Mouse (Mus musculus) cerebellum, adult 11-12 months (tissue): Measurements from ENCODE around the gene Sidt2.
A peak's percentile ranks its signal among the peaks of the same experiment; 100 is the strongest.

Experiments used
- DNase-seq: peaks from one replicate; pipeline ENCODE4 v3.0.0; 2022

Sidt2 gene

GRCm38 (mm10) chr9:45946182-45946871 lies 8.7 kb downstream of the Sidt2 start:
- DNase-seq = peak; percentile 54

- DNase-seq = peak; percentile 79
These were observed 9.3 kb downstream of the Sidt2 start for GRCm38 (mm10) chr9:45945721-45946120.

DNA sequence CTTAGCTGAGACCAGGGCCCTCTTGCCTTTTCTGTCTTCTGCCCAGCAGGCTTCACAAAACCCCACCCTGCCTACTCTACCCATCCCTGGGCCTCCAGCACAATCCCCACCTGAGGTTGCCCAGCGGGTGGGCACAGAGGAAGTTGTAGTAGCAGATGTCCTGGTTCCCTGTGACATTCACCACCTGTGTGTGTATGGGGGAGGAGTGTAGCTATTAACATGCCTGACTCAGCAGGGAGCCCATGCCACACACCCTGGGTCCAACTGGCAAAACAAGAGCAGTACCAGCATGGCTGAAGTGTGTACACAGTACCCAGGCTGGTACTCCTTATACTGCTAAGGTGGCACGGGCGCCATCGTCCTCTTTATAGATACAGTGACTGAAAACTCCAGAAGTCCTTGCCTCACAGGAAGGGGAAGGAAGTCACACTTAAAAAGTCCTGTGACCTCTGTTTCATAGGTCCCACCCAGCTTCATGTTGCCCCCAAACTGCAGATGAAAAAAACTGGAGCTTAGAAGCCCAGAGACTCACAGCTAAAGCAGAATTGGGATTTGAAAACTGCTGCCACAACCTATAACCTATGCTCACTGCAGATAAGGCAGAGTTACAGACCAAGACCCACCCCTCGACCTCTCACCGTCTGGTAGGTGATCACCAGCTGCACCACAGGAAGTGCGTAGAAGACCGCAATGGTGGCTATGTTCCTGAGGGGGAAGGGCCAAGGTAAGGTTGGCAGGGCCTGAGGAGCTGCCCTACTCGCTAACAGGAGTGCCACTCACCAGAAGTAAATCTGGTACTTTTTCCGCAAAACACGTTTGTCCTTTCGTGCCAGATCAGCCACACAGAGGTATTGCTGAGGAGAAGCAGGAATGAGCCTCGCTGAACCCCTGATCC lies 10.3 kb downstream of the Sidt2 start:
- DNase-seq = peak; percentile 79

DNA sequence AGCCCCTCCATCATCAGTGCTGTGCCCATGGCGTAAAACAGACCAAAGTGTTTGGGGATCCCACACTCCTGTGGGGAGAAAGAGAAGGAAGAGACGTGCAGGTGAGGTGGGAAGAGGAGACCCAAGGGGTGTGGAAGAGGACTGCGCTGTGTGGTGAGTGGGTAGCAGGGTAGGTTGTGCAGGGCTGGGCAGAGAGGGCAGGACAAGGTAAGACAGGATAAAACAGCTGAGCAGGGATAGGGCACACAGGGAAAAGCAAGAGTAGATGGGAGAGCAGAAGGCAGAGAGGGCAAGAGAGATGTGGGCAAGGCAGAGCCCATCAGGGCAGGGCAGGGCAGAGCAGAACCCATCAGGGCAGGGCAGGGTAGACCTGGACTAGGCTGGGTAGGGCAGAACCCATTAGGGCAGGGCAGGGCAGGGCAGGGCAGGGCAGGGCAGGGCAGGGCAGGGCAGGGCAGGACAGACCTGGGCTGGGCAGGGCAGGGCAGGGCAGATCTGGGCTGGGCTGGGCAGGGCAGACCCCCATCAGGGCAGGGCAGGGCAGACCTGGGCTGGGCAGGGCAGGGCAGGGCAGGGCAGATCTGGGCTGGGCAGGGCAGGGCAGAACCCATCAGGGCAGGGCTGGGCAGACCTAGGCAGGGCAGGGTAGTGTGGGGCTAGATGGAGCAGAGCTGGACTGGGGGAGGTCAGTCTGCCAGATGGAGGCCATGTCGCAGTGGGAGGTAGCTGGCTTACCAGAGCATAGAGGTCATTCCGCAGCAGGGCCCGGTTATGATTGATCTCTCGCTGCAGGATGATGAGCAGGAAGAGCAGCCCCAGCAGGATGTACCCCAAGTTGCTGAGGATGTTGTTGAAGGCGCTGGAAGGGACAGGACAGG lies 11.2 kb downstream of the Sidt2 start:
- DNase-seq = peak; percentile 79

DNA sequence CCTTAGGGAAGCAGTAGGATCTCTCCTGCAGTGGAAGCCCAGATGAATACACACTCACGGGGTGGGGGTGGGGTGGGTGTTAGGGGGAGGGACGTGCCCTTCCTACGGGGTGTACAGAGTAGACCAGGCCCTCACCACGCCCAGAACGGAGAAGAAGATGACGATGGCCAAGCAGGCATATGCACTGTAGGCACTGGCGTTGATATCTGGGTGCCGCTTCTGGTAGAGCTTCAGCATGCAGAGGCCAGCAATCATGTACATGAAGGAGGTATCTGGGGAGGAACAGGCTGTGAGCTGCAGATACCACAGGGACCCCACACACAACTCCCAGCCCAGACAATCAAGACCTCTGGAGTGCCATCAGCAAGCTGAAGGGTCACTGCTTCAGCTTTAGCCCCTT lies 12.1 kb downstream of the Sidt2 start:
- no peak for DNase-seq

- DNase-seq = no peak
These were observed 12.6 kb downstream of the Sidt2 start for GRCm38 (mm10) chr9:45942464-45942863.

DNA sequence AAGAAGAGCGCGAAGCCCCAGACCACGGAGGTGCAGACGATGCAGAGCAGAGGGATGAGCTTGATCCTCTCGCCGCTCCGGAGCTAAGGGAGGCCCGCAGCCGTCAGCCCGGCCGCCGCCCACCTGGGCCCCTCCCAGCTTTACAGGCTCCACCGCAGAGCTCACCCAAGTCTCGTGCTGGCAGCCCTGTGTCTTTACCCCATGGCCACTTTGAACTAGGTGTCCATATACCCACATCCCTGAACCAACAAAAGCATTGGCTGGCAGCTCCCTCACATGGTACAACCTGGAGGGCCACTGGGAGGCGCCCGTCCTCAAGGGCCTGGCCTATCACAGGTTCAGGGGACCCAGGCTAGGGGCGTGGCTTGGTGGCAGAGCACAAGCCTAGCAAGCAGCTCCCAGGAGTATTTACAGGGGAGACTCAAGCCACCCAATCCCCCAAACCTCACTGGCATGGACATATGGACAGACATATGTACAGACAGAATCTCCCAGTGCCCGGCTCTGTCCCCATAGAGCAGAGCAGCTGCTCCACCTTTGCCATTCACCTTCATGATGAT lies 13.6 kb downstream of the Sidt2 start:
- DNase-seq = peak; percentile 66

GRCm38 (mm10) chr9:45939794-45940193 lies 15.3 kb downstream of the Sidt2 start:
- no peak for DNase-seq

GRCm38 (mm10) chr9:45938952-45939637 lies 16.0 kb downstream of the Sidt2 start:
- DNase-seq = no peak

GRCm38 (mm10) chr9:45938088-45938487 lies 17.0 kb downstream of the Sidt2 start:
- DNase-seq = no peak

DNA sequence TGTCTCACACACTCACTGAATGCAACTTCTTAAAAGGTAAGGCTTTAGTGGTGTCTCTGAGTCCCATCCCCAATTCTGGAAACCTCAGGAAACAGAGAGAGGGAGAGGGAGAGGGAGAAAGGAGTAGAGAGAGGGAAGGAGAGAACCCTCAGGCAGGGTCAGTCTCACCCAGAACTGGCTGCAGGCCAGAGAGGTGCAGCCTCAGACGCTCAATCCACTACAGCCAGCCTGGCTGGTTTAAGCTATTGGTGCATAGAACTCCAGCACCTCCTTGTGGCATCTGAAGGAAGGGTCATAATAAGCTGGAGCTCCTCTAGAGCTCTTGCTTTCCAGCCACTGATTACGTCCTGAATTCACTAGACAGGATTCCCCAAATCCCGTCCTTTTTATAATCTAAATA lies 18.2 kb downstream of the Sidt2 start:
- peak; percentile 66 for DNase-seq

DNA sequence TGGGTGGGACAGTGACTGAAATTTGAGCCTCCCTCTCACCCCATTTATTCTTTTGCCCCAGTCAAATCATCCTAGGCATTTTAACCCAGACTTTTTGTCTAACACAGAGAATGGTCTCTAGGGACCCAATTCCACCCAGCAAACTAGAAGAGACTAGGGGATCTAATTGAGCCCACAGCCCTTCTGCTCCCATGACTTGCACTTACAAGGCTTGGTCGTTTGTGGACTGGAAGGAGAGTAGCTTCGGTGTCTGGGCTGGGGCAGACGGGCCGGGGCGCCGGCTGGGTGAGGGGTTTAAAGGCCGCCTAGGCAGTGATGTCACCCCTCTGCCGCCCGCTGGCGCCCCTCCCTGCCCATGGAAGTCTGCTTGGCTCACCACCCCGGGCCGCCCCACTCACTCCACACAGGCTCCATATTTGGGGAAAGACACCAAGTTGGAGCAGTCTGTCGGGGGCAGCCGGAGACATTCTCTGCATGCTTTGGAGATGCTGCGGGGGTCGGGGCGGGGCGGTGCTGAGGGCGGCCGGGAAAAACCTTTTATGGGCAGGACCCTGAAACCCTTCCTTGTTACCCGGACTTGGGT lies 19.3 kb downstream of the Sidt2 start, which contains the start of gene Tagln:
Gene Tagln, minus strand, starts transcription at position 431 of the 583 bp plus-strand sequence.
- DNase-seq = no peak

DNA sequence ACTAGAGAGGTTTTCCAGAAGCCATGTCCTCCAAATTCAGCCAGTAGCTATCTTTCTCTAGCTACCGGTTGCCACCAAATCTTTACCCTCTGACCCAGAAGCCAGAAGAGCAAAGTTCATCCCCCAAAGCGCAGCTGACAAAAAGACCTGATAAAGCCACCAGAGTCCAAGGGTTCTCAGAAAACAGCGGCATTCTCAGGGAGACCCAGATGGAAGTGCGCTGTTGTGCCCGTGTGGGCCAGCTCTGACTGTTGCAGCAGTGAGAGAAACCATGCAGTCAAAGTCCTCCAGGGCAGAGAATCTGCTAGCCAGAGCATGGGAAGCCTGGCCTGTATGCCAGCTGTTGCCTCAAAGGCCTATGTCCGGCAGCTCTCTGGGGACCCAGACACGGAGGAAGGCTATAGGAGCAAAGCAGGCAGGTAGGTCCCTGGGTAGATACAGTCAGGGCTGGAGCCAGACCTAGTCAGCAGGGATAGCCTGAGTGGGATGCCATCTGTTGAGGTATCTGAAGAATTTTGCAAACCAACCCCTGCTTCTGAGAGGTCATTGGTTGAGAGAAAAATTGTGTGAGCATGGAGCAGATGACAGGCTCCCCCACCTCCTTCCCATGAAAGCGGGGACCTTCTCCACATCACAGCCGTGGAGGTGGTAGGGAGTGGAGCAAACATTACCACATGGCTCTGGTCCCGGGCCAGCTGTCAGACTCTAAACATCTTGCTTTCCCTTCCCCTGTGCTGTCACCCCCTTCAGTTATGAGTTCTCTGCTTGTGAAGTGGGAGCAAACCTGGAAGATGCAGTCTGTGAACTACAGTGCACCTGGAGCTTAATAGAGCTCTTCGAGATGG lies 22.3 kb downstream of the Sidt2 start:
- no peak for DNase-seq

- no peak for DNase-seq
These were observed 23.1 kb downstream of the Sidt2 start for GRCm38 (mm10) chr9:45931958-45932357.

- no peak for DNase-seq
These were observed 25.8 kb downstream of the Sidt2 start for GRCm38 (mm10) chr9:45929285-45929684.

GRCm38 (mm10) chr9:45919895-45920294 lies 35.2 kb downstream of the Sidt2 start:
- DNase-seq = no peak

- no peak for DNase-seq
These were observed 37.8 kb downstream of the Sidt2 start for GRCm38 (mm10) chr9:45917041-45917934.

GRCm38 (mm10) chr9:45915659-45916058 lies 39.4 kb downstream of the Sidt2 start:
- no peak for DNase-seq

- DNase-seq = no peak
These were observed 43.4 kb downstream of the Sidt2 start for GRCm38 (mm10) chr9:45911673-45912072.

- no peak for DNase-seq
These were observed 44.1 kb downstream of the Sidt2 start for GRCm38 (mm10) chr9:45910995-45911394.
